Mouse (Mus musculus) lung, embryonic 15.5 days (tissue): ENCODE results near the gene 1700029I15Rik. TPM values are rescaled to one million over a fixed set of nuclear protein-coding genes. Genes with fewer than 3 reads are reported as not detected.
"Not testable (repeated sequence)": the region's sequence is repeated elsewhere in the genome, so short reads cannot be mapped to it uniquely, and the experiment has no call there.

Experiments
- ATAC-seq: fragments of 200-750 bp; cut with Nextera tagmentation; 2 replicates; pipeline ENCODE4 v1.8.0; 2017; ENCODE audit warnings: moderate number of reproducible peaks, borderline replicate concordance; ENCODE audit not compliant: low FRiP score, low TSS enrichment; ENCODE audit errors: extremely low read depth
- H3K27ac ChIP-seq: fragments of 300-500 bp; sonication (generic); 2 replicates; pipeline ENCODE4 v1.5.1; 2015; ENCODE audit warnings: moderate library complexity, mild to moderate bottlenecking, inconsistent platforms
- H3K27me3 ChIP-seq: fragments of 300-500 bp; sonication (generic); 2 replicates; pipeline ENCODE4 v1.6.1; 2015; ENCODE audit warnings: inconsistent platforms
- H3K36me3 ChIP-seq: fragments of 300-500 bp; sonication (generic); 2 replicates; pipeline ENCODE4 v1.6.1; 2015; ENCODE audit warnings: inconsistent platforms
- H3K4me1 ChIP-seq: fragments of 300-500 bp; sonication (generic); 2 replicates; pipeline ENCODE4 v1.6.1; 2015; ENCODE audit warnings: inconsistent platforms
- H3K4me2 ChIP-seq: fragments of 300-500 bp; sonication (generic); 2 replicates; pipeline ENCODE4 v1.6.1; 2015; ENCODE audit warnings: inconsistent platforms, mild to moderate bottlenecking, moderate library complexity
- H3K4me3 ChIP-seq: fragments of 300-500 bp; sonication (generic); 2 replicates; pipeline ENCODE4 v1.5.1; 2015; ENCODE audit warnings: mild to moderate bottlenecking, inconsistent platforms
- H3K9ac ChIP-seq: fragments of 300-500 bp; sonication (generic); 2 replicates; pipeline ENCODE4 v1.6.1; 2015; ENCODE audit warnings: inconsistent platforms
- H3K9me3 ChIP-seq: fragments of 300-500 bp; sonication (generic); 2 replicates; pipeline ENCODE4 v1.6.1; 2016; ENCODE audit warnings: inconsistent platforms
- WGBS: fragments of 180-500 bp; shearing (Covaris S2); methylation state at CpG from one replicate; pipeline ENCODE4 v1.1.7; 2015; 5-methylcytosine and 5-hydroxymethylcytosine counted together
- polyA plus RNA-seq: library from polyadenylated mRNA; unstranded; fragments of >200 nt; fragmentation: Nextera tagmentation; extraction: Ambion mirVana; gene quantifications from 2 replicates; pipeline ENCODE4 v1.2.1, GENCODE M21; 2015

Gene 1700029I15Rik
- polyA plus RNA-seq, 1 experiment from 2014 or later: 2.5 TPM

DNA sequence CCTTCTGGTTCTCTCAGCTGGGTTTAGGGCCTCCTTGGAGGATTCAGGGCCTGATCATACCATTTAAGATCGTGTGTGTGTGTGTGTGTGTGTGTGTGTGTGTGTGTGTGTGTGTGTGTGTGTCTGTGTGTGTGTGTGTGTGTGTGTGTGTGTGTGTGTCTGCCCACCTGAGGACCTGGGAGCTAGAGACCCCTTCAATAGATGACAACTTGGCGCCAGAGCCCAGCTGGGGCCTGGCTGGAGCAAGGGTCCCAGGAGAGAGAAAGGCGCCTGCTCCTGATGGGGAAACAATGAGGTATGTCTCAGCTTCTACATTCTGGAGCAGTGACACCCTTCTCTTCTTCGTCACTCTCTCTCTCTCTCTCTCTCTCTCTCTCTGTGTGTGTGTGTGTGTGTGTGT is 17.5 kb downstream of the 1700029I15Rik start:
- not testable (repeated sequence) for H3K4me2 ChIP-seq, H3K4me3 ChIP-seq, H3K36me3 ChIP-seq, H3K9me3 ChIP-seq, ATAC-seq, H3K27ac ChIP-seq, H3K9ac ChIP-seq, H3K4me1 ChIP-seq
- peaks cover 12% of the 10 kb centered on the region for H3K27me3 ChIP-seq
- 64% methylated on average over 3 of the region's 4 CpGs for WGBS

DNA sequence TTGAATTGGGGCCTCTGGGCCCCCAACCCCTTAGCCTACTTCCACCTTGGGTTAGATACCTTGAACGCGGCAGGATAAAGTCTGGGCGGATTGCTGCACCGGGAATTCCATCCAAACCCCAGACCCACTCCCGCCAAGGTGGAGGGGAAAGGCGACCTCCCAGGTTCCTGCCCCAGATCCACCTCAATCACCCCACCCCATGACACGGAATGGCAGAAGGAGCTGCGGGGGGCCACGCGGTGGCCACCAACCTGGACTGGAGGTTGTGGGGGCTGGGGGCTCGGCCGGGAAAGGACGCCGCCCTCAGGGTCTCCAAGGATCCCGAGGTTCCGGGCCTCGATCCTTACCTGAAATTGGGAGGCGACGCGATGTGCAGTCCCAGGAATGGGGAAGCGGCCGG is 18.3 kb downstream of the 1700029I15Rik start:
- Histone ChIP-seq H3K36me3 (peaks cover 12% of the 10 kb centered on the region), H3K27ac (no peak overlapping the region), H3K9ac (peak overlapping the region; percentile 47), H3K27me3 (peaks cover 12% of the 10 kb centered on the region), H3K4me2 (peak overlapping the region; percentile 94), H3K9me3 (no peaks in the 10 kb centered on the region), H3K4me1 (peaks cover 4% of the 10 kb centered on the region; the same call in 1 of the 2 replicates), H3K4me3 (peak overlapping the region; percentile 57)
- whole genome bisulfite sequencing: 4% methylated on average over 22 of the region's 22 CpGs
- ATAC-seq: no peak

- H3K27ac ChIP-seq: no peak within 1 kb of the TSS
- 2% methylated on average over 19 of the region's 59 CpGs for WGBS
- H3K9ac ChIP-seq: peak within 1 kb of the TSS; percentile 47
- H3K27me3 ChIP-seq: peaks cover 12% of the 10 kb centered on the region
- H3K9me3 ChIP-seq: no peaks in the 10 kb centered on the region
- peak within 1 kb of the TSS; percentile 57 for H3K4me3 ChIP-seq
- H3K4me2 ChIP-seq: peak within 1 kb of the TSS; percentile 94
- peak; percentile 83 for ATAC-seq
- peaks cover 13% of the 10 kb centered on the region for H3K36me3 ChIP-seq
- H3K4me1 ChIP-seq: peaks cover 4% of the 10 kb centered on the region; the same call in 1 of the 2 replicates
Measured at GRCm38 (mm10) chr2:92401091-92401561, 18.8 kb downstream of the 1700029I15Rik start, which contains the start of gene Mapk8ip1. Gene Mapk8ip1, minus strand, starts transcription at chr2:92401263.

DNA sequence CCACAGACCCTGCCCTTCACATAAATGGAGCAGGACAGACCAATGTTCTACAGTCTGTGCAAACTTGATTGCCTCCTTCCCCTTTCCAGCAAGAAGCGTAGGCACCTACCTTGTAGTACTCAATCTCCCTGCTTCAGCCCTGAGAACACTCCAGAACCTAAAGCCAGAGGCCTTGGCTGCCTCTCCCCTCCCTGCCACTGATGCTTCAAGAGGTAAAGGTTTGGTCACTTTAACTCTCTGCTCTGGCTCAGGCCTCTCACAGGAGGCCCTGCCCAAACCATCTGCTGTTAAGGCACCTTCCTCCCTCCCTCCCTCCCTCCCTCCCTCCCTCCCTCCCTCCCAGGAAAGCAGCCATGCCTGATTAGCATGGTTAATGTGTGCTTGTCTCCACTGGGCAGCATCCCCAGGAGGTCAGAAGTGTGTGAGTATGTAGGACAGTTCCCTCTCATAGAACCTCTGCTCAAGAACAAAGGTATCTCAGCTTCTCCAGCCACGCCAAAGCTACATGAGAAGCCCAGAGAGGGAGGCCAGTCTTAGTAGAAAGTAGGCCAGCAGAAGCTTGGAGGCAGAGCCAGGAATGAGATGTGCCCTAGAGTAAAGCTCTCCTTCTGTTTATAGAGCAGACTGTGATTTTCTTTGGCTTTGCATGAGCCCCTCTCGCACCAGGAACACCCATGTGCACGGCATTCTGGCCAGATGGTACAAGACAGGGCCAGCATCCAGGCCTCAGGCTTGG is 20.4 kb downstream of the 1700029I15Rik start:
- H3K9ac ChIP-seq: no peak overlapping the region
- H3K4me3 ChIP-seq: no peak overlapping the region
- peaks cover 4% of the 10 kb centered on the region; the same call in 1 of the 2 replicates for H3K4me1 ChIP-seq
- H3K27me3 ChIP-seq: peaks cover 12% of the 10 kb centered on the region
- H3K4me2 ChIP-seq: no peak overlapping the region
- ATAC-seq: no peak
- H3K36me3 ChIP-seq: peaks cover 13% of the 10 kb centered on the region
- H3K27ac ChIP-seq: no peak overlapping the region
- 69% methylated on average over 4 of the region's 4 CpGs for WGBS
- H3K9me3 ChIP-seq: no peaks in the 10 kb centered on the region

DNA sequence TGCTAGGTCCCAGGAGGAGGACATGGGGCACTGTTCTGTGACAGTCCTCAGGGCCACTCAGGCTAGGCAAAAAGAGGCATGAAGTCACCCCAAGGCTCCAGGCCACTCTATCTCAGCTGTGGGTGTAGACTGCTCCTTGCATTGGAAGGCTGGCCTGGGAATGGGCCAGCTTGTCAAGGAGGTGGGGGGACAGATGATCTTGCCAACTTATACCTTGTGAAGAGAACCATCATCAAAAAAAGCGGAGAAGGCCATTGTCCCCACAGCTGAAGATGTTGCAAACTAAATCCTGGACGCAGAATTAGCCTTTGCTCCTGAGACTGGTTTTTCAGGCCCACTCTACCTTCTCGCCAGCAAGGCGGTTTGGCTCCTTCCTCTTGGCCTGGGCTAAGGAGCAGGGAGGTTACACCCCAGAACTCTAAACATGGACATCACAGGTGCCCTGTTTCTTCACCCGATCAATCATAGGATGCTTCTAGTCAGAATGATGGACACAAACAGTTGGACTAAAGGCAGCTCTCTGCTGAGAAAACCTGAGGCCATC is 21.5 kb downstream of the 1700029I15Rik start:
- Histone ChIP-seq H3K36me3 (peaks cover 24% of the 10 kb centered on the region), H3K9ac (no peak overlapping the region), H3K4me2 (no peak overlapping the region), H3K4me3 (no peak overlapping the region), H3K27ac (no peak overlapping the region), H3K9me3 (no peaks in the 10 kb centered on the region), H3K27me3 (peaks cover 12% of the 10 kb centered on the region), H3K4me1 (peaks cover 4% of the 10 kb centered on the region; the same call in 1 of the 2 replicates)
- 89% methylated on average over 5 of the region's 5 CpGs for whole genome bisulfite sequencing
- no peak for ATAC-seq

- Histone ChIP-seq H3K36me3 (peaks cover 33% of the 10 kb centered on the region), H3K27ac (no peak overlapping the region), H3K4me2 (no peak overlapping the region), H3K9ac (no peak overlapping the region), H3K4me3 (no peak overlapping the region), H3K27me3 (peaks cover 12% of the 10 kb centered on the region), H3K9me3 (no peaks in the 10 kb centered on the region), H3K4me1 (peaks cover 4% of the 10 kb centered on the region; the same call in 1 of the 2 replicates)
- no peak for ATAC-seq
- WGBS: 85% methylated on average over 6 of the region's 6 CpGs
Measured at GRCm38 (mm10) chr2:92404737-92405136, 22.4 kb downstream of the 1700029I15Rik start.

GRCm38 (mm10) chr2:92405687-92406086 is 23.3 kb downstream of the 1700029I15Rik start:
- no peak overlapping the region for H3K4me3 ChIP-seq
- H3K4me2 ChIP-seq: no peak overlapping the region
- H3K27ac ChIP-seq: no peak overlapping the region
- H3K36me3 ChIP-seq: peaks cover 42% of the 10 kb centered on the region
- no peak overlapping the region for H3K9ac ChIP-seq
- peaks cover 7% of the 10 kb centered on the region for H3K27me3 ChIP-seq
- peaks cover 3% of the 10 kb centered on the region; the same call in 1 of the 2 replicates for H3K4me1 ChIP-seq
- ATAC-seq: no peak
- H3K9me3 ChIP-seq: no peaks in the 10 kb centered on the region
- WGBS: 89% methylated on average over 7 of the region's 7 CpGs

GRCm38 (mm10) chr2:92408309-92409045 is 26.1 kb downstream of the 1700029I15Rik start:
- H3K9ac ChIP-seq: no peak overlapping the region
- no peaks in the 10 kb centered on the region for H3K27me3 ChIP-seq
- H3K4me1 ChIP-seq: no peaks in the 10 kb centered on the region
- H3K36me3 ChIP-seq: peaks cover 69% of the 10 kb centered on the region
- WGBS: 85% methylated on average over 18 of the region's 18 CpGs
- no peak overlapping the region for H3K27ac ChIP-seq
- ATAC-seq: no peak
- no peaks in the 10 kb centered on the region for H3K9me3 ChIP-seq
- no peak overlapping the region for H3K4me3 ChIP-seq
- no peak overlapping the region for H3K4me2 ChIP-seq

- Histone ChIP-seq H3K27ac (no peak overlapping the region), H3K4me1 (no peaks in the 10 kb centered on the region), H3K4me3 (no peak overlapping the region), H3K27me3 (no peaks in the 10 kb centered on the region), H3K9me3 (no peaks in the 10 kb centered on the region), H3K4me2 (no peak overlapping the region), H3K9ac (no peak overlapping the region), H3K36me3 (peaks cover 79% of the 10 kb centered on the region)
- 83% methylated on average over 10 of the region's 10 CpGs for WGBS
- no peak for ATAC-seq
Measured at GRCm38 (mm10) chr2:92411705-92412104, 29.4 kb downstream of the 1700029I15Rik start.

- Histone ChIP-seq H3K36me3 (peaks cover 55% of the 10 kb centered on the region), H3K9me3 (no peaks in the 10 kb centered on the region), H3K9ac (no peak overlapping the region), H3K4me2 (no peak overlapping the region), H3K27ac (no peak overlapping the region), H3K27me3 (no peaks in the 10 kb centered on the region), H3K4me3 (no peak overlapping the region), H3K4me1 (peaks cover 34% of the 10 kb centered on the region)
- WGBS: 91% methylated on average over 7 of the region's 7 CpGs
- ATAC-seq: no peak
Measured at GRCm38 (mm10) chr2:92421723-92422387, 39.5 kb downstream of the 1700029I15Rik start.

- H3K4me1 ChIP-seq: peaks cover 40% of the 10 kb centered on the region
- no peak overlapping the region for H3K4me2 ChIP-seq
- H3K9ac ChIP-seq: no peak overlapping the region
- no peak overlapping the region for H3K27ac ChIP-seq
- H3K4me3 ChIP-seq: no peak overlapping the region
- no peak for ATAC-seq
- WGBS: 58% methylated on average over 10 of the region's 10 CpGs
- H3K36me3 ChIP-seq: peaks cover 55% of the 10 kb centered on the region
- no peaks in the 10 kb centered on the region for H3K9me3 ChIP-seq
- H3K27me3 ChIP-seq: no peaks in the 10 kb centered on the region
Measured at GRCm38 (mm10) chr2:92422388-92423135, 40.2 kb downstream of the 1700029I15Rik start.
